8 mouse cellular contexts compared by ENCODE assay signal in genomic region chr3:99234319-99234869, GRCm38 (mm10). TPM values are rescaled to one million over a fixed set of nuclear protein-coding genes. Genes with fewer than 3 reads are reported as not detected.
DNase-seq lines count a peak whose midpoint lies in the region; ATAC-seq and TF ChIP-seq lines count a peak whose summit lies in the region.

No protein-coding gene starts in this region.

- no peaks in the 10 kb centered on the region for H3K9me3 ChIP-seq in lung, embryonic 16.5 days (ENCODE audit: control insufficient read depth, low read length)
- no peaks in the 10 kb centered on the region for H3K9me3 ChIP-seq in forebrain, postnatal 0 days (ENCODE audit: low read length)
- H3K9me3 ChIP-seq in liver, postnatal 0 days (ENCODE audit: low read length), result no peaks in the 10 kb centered on the region
- H3K9me3 ChIP-seq in stomach, embryonic 15.5 days, result no peaks in the 10 kb centered on the region

- no peaks in the 10 kb centered on the region for H3K4me1 ChIP-seq in lung, embryonic 16.5 days (replicated peaks; ENCODE audit: control insufficient read depth, insufficient read depth, low read length)
- H3K4me1 ChIP-seq in forebrain, postnatal 0 days (ENCODE audit: insufficient read depth), result no peaks in the 10 kb centered on the region
- H3K4me1 ChIP-seq in liver, postnatal 0 days (ENCODE audit: insufficient read depth), result 0 out of 2 replicates have a peak, but pooled peaks cover 4% of the 10 kb centered on the region
- H3K4me1 ChIP-seq in stomach, embryonic 15.5 days, result no peaks in the 10 kb centered on the region
- H3K4me1 ChIP-seq in kidney, adult 2 months (ENCODE audit: control insufficient read depth, insufficient read depth, low read length), result no peaks in the 10 kb centered on the region

- no peak for DNase-seq in lung, postnatal 10 days
- DNase-seq in forebrain, postnatal 0 days, result no peak
- DNase-seq in liver, postnatal 0 days, result no peak
- no peak for DNase-seq in layer of hippocampus, postnatal 14 days (ENCODE audit: low spot score in 2 of 2)
- DNase-seq in kidney, adult 2 months, result no peak
- DNase-seq in thymus, postnatal 4 days, result no peak

- H3K4me3 ChIP-seq in lung, embryonic 16.5 days (ENCODE audit: low read length), result peak overlapping the region; percentile 5; the same call in 1 of the 2 replicates
- H3K4me3 ChIP-seq in forebrain, postnatal 0 days (ENCODE audit: low read depth, low read length), result no peak overlapping the region
- no peak overlapping the region for H3K4me3 ChIP-seq in liver, postnatal 0 days (ENCODE audit: low read depth, low read length)
- peak overlapping the region; percentile 13 for H3K4me3 ChIP-seq in stomach, embryonic 15.5 days (replicated peaks)
- no peak overlapping the region for H3K4me3 ChIP-seq in kidney, adult 2 months (ENCODE audit: insufficient read depth, low read depth, low read length)

- H3K4me2 ChIP-seq in lung, embryonic 16.5 days (ENCODE audit: low read depth, low read length), result peak overlapping the region; percentile 40
- no peak overlapping the region for H3K4me2 ChIP-seq in forebrain, postnatal 0 days (ENCODE audit: low read depth)
- H3K4me2 ChIP-seq in liver, postnatal 0 days (ENCODE audit: low read depth, low read length), result peak overlapping the region; percentile 40; the same call in 1 of the 2 replicates
- peak overlapping the region; percentile 40 for H3K4me2 ChIP-seq in stomach, embryonic 15.5 days

- no peak overlapping the region for H3K9ac ChIP-seq in lung, embryonic 16.5 days (ENCODE audit: low read length)
- no peak overlapping the region for H3K9ac ChIP-seq in forebrain, postnatal 0 days
- no peak overlapping the region for H3K9ac ChIP-seq in liver, postnatal 0 days (replicated peaks)
- H3K9ac ChIP-seq in stomach, embryonic 15.5 days, result no peak overlapping the region

- H3K27ac ChIP-seq in lung, embryonic 16.5 days (ENCODE audit: low read length), result no peak overlapping the region
- no peak overlapping the region for H3K27ac ChIP-seq in forebrain, postnatal 0 days (ENCODE audit: low read depth, low read length)
- H3K27ac ChIP-seq in liver, postnatal 0 days (ENCODE audit: low read depth), result no peak overlapping the region
- no peak overlapping the region for H3K27ac ChIP-seq in stomach, embryonic 15.5 days
- H3K27ac ChIP-seq in kidney, adult 2 months (ENCODE audit: insufficient read depth, low read depth, low read length), result no peak overlapping the region

- no peak for TF ChIP-seq POLR2A in kidney, adult 2 months (IDR thresholded peaks at IDR 0.05; ENCODE audit: low read depth, low read length)

- H3K36me3 ChIP-seq in lung, embryonic 16.5 days (ENCODE audit: control insufficient read depth, insufficient read depth, low read length), result no peaks in the 10 kb centered on the region
- no peaks in the 10 kb centered on the region for H3K36me3 ChIP-seq in forebrain, postnatal 0 days (ENCODE audit: insufficient read depth)
- H3K36me3 ChIP-seq in liver, postnatal 0 days (replicated peaks; ENCODE audit: insufficient read depth, low read length), result no peaks in the 10 kb centered on the region
- no peaks in the 10 kb centered on the region for H3K36me3 ChIP-seq in stomach, embryonic 15.5 days
- no peaks in the 10 kb centered on the region for H3K36me3 ChIP-seq in kidney, adult 2 months (ENCODE audit: control insufficient read depth, insufficient read depth, low read length)

- TF ChIP-seq CTCF in forebrain, postnatal 0 days (IDR thresholded peaks at IDR 0.05; ENCODE audit: low read depth), result no peak
- no peak for TF ChIP-seq CTCF in liver, postnatal 0 days (IDR thresholded peaks at IDR 0.05; ENCODE audit: low read depth)
- no peak for TF ChIP-seq CTCF in kidney, adult 2 months (conservative IDR thresholded peaks at IDR 0.05; ENCODE audit: insufficient read depth, insufficient read length, low read depth, low read length)

- peaks cover 62% of the 10 kb centered on the region for H3K27me3 ChIP-seq in lung, embryonic 16.5 days (ENCODE audit: control insufficient read depth, insufficient read depth, low read depth, low read length)
- peaks cover 65% of the 10 kb centered on the region for H3K27me3 ChIP-seq in forebrain, postnatal 0 days (ENCODE audit: insufficient read depth, low read length)
- H3K27me3 ChIP-seq in liver, postnatal 0 days (ENCODE audit: insufficient read depth, low read length), result peaks cover 61% of the 10 kb centered on the region
- peaks cover 62% of the 10 kb centered on the region for H3K27me3 ChIP-seq in stomach, embryonic 15.5 days (replicated peaks)
- peaks cover 5% of the 10 kb centered on the region; the same call in 1 of the 2 replicates for H3K27me3 ChIP-seq in kidney, adult 2 months (replicated peaks; ENCODE audit: control insufficient read depth, insufficient read depth, low read length)

- WGBS in lung, embryonic 16.5 days, result 5% methylated on average over 17 of the region's 17 CpGs
- WGBS in forebrain, postnatal 0 days, result 5% methylated on average over 17 of the region's 17 CpGs
- 5% methylated on average over 17 of the region's 17 CpGs for WGBS in liver, postnatal 0 days (ENCODE audit: insufficient replicate concordance)
- WGBS in stomach, embryonic 15.5 days, result 3% methylated on average over 17 of the region's 17 CpGs
- WGBS in kidney, adult 2 months, result 10% methylated on average over 17 of the region's 17 CpGs

- peak; percentile 23; the same call in 1 of the 2 replicates for ATAC-seq in lung, embryonic 16.5 days (ENCODE audit: low read depth)
- 0 out of 2 replicates have a peak, but pooled peaks have one; percentile 14 for ATAC-seq in forebrain, postnatal 0 days
- ATAC-seq in liver, postnatal 0 days, result no peak
- no peak for ATAC-seq in stomach, embryonic 15.5 days (ENCODE audit: insufficient read depth, low FRiP score, low read depth)

- TF ChIP-seq EP300 in liver, postnatal 0 days (IDR thresholded peaks at IDR 0.05; ENCODE audit: low read depth), result no peak

RNA-seq across cellular contexts. Expression of gene Tbx15, which starts 5.8 kb away (rescaled TPM):
- polyA plus RNA-seq in lung, embryonic 16.5 days (2015; fragmentation: Nextera tagmentation; extraction: Ambion mirVana), result 0.24 and 0.47 TPM in 2 replicates
- 4.6 and 5.6 TPM in 2 replicates for total RNA-seq in forebrain, postnatal 0 days (2014; rRNA removed)
- 0.50 and 0.67 TPM in 2 replicates for polyA plus RNA-seq in forebrain, postnatal 0 days (2015; fragmentation: Nextera tagmentation; extraction: Ambion mirVana)
- polyA plus RNA-seq in liver, postnatal 0 days (2015; fragmentation: Nextera tagmentation; extraction: Ambion mirVana), result 0.13 and 0.19 TPM in 2 replicates
- 0.12 and 0.33 TPM in 2 replicates for polyA plus RNA-seq in stomach, embryonic 15.5 days (2015; fragmentation: Nextera tagmentation; extraction: Ambion mirVana)
- 1 to 10 TPM in 1 of 2 experiments, under 1 TPM in 1; 0.74 to 1.0 TPM for total RNA-seq in layer of hippocampus, postnatal 14 days (2021)
- 0.07 and 0.72 TPM in 2 replicates for polyA plus RNA-seq in kidney, adult 2 months (2012; rRNA removed)

Comparison
In these comparisons a context has a peak if more than half of its experiments do, and no peak if none do; other contexts are left out.
1. ATAC-seq: peak in lung, embryonic 16.5 days (single experiment) and forebrain, postnatal 0 days (single experiment); none in liver, postnatal 0 days (single experiment) and stomach, embryonic 15.5 days (single experiment).
2. H3K4me3 ChIP-seq: peak in lung, embryonic 16.5 days (single experiment) and stomach, embryonic 15.5 days (single experiment); none in forebrain, postnatal 0 days (single experiment), liver, postnatal 0 days (single experiment) and kidney, adult 2 months (single experiment).